Mouse (Mus musculus) intestine, postnatal 0 days (tissue): ENCODE measurements around the gene Saa4. TPM values are rescaled to one million over a fixed set of nuclear protein-coding genes. Genes with fewer than 3 reads are reported as not detected.
"Not testable (repeated sequence)": the region's sequence is repeated elsewhere in the genome, so short reads cannot be mapped to it uniquely, and the experiment has no call there.

Source experiments
- ATAC-seq: fragments of 200-750 bp; cut with Nextera tagmentation; 2 replicates; pipeline ENCODE4 v1.8.0; 2017; ENCODE audit warnings: mild to moderate bottlenecking, moderate TSS enrichment, moderate library complexity
- H3K27ac ChIP-seq: fragments of 300-500 bp; sonication (generic); 2 replicates; pipeline ENCODE4 v1.5.1; 2014; ENCODE audit warnings: mild to moderate bottlenecking, low read depth, low read length, moderate library complexity
- H3K27me3 ChIP-seq: fragments of 300-500 bp; sonication (generic); replicated peaks from 2 replicates; pipeline ENCODE4 v1.6.1; 2014; ENCODE audit warnings: low read length, mixed read lengths; ENCODE audit not compliant: control insufficient read depth, insufficient read depth
- H3K36me3 ChIP-seq: fragments of 300-500 bp; sonication (generic); 2 replicates; pipeline ENCODE4 v1.6.1; 2014; ENCODE audit warnings: mild to moderate bottlenecking, moderate library complexity; ENCODE audit not compliant: control insufficient read depth, insufficient read depth
- H3K4me1 ChIP-seq: fragments of 300-500 bp; sonication (generic); replicated peaks from 2 replicates; pipeline ENCODE4 v1.6.1; 2014; ENCODE audit warnings: antibody characterized with exemption, low read length, mixed read lengths; ENCODE audit not compliant: control insufficient read depth, insufficient read depth
- H3K4me2 ChIP-seq: fragments of 300-500 bp; sonication (generic); replicated peaks from 2 replicates; pipeline ENCODE4 v1.6.1; 2014; ENCODE audit warnings: low read depth, mild to moderate bottlenecking, moderate library complexity
- H3K4me3 ChIP-seq: fragments of 300-500 bp; sonication (generic); 2 replicates; pipeline ENCODE4 v1.5.1; 2014; ENCODE audit warnings: low read depth, low read length
- H3K9ac ChIP-seq: fragments of 300-500 bp; sonication (generic); 2 replicates; pipeline ENCODE4 v1.6.1; 2014; ENCODE audit warnings: mild to moderate bottlenecking, low read depth, low read length
- H3K9me3 ChIP-seq: fragments of 300-500 bp; sonication (generic); 2 replicates; pipeline ENCODE4 v1.6.1; 2016; ENCODE audit warnings: mixed run types; ENCODE audit not compliant: control insufficient read depth
- CTCF ChIP-seq: sonication (generic); IDR thresholded peaks from 2 replicates; pipeline ENCODE4 v1.5.1; 2016; ENCODE audit warnings: low read depth, mild to moderate bottlenecking, control low read depth, antibody characterized with exemption, moderate library complexity
- WGBS: fragments of 180-500 bp; shearing (Covaris S2); extraction: QIAGEN DNeasy Blood & Tissue Kit; methylation state at CpG from one replicate; pipeline ENCODE4 v1.1.7; 2014; 5-methylcytosine and 5-hydroxymethylcytosine counted together
- polyA plus RNA-seq: library from polyadenylated mRNA; unstranded; fragments of >200 nt; fragmentation: Nextera tagmentation; extraction: Ambion mirVana; gene quantifications from 2 replicates; pipeline ENCODE4 v1.2.1, GENCODE M21; 2015

Gene Saa4
- polyA plus RNA-seq, 1 experiment from 2014 or later: not detected

DNA sequence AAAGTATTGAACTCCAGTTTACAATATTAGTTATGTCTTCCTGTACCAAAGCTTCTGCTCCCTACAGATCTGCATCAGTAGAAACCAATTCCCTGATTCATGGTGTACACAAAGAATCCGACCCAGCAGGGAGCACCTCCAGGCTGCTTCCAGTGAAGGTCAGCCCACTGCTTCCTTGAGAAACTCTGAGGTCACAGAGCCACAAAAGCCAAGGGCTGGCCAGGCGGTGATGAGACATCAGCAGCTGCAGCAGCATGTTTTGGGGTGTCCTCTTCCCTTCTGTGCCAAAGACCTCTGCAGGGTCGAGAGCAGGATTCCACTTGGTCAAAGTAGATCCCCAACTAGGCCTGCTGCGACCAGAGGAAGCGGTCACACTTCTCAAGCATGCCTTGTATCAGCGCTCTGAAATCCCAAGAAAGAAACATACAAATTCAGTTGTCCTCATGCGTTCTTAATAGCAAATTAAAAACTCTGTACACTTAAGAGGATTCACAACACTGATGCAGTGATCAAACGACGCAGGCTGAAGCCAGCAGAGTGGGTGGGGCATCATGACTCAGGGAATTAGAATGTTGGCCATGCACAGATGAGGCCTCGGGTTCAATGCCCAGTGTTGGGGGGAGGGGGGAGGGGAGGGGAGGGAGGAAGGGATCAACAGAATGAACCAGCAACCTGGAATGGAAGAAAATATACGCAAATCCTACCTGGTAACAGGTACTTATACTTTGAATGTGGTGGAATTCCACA lies 28.8 kb upstream of the Saa4 start:
- TF ChIP-seq CTCF: no peak
- Histone ChIP-seq H3K4me3 (no peak overlapping the region), H3K36me3 (peaks cover 51% of the 10 kb centered on the region), H3K4me2 (no peak overlapping the region), H3K27ac (0 out of 2 replicates have a peak overlapping the region, but pooled peaks have one; percentile 28), H3K9me3 (no peaks in the 10 kb centered on the region), H3K4me1 (no peaks in the 10 kb centered on the region), H3K9ac (no peak overlapping the region), H3K27me3 (no peaks in the 10 kb centered on the region)
- 70% methylated on average over 11 of the region's 11 CpGs for WGBS
- no peak for ATAC-seq

DNA sequence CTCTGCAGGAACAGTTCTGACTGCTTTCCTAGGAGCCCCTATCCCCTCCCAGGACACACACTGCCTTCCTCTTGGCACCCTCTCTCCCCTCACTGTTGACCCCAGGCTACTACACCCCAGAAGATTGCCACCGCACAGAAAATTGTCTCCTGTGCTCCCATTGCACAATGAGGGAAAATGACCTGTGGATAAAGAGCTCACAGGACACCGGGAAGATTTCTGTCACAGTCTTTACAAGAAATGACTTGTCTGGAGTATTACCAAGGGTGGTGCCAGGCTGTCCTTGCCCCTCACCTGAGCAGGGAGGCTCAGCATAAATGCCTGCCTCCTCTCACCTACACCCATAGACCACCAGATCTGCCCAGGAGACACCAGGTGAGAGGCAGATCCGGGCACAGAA lies 19.1 kb upstream of the Saa4 start, which contains the start of gene Saa2:
TSS of gene Saa2 (plus strand) at position 301 of the 400 bp plus-strand sequence.
- Histone ChIP-seq H3K4me2 (no peak within 1 kb of the TSS), H3K9me3 (no peaks in the 10 kb centered on the region), H3K27me3 (no peaks in the 10 kb centered on the region), H3K4me3 (no peak within 1 kb of the TSS), H3K9ac (no peak within 1 kb of the TSS), H3K27ac (no peak within 1 kb of the TSS), H3K4me1 (no peaks in the 10 kb centered on the region), H3K36me3 (no peaks in the 10 kb centered on the region)
- ATAC-seq: no peak
- 59% methylated on average over 3 of the region's 3 CpGs for WGBS
- no peak for TF ChIP-seq CTCF

GRCm38 (mm10) chr7:46748459-46748858 lies 16.1 kb upstream of the Saa4 start:
- Histone ChIP-seq H3K9me3 (no peaks in the 10 kb centered on the region), H3K4me1 (no peaks in the 10 kb centered on the region), H3K27ac (no peak overlapping the region), H3K36me3 (no peaks in the 10 kb centered on the region), H3K9ac (no peak overlapping the region), H3K27me3 (no peaks in the 10 kb centered on the region), H3K4me3 (no peak overlapping the region), H3K4me2 (no peak overlapping the region)
- 64% methylated on average over 3 of the region's 3 CpGs for WGBS
- no peak for ATAC-seq
- no peak for TF ChIP-seq CTCF

DNA sequence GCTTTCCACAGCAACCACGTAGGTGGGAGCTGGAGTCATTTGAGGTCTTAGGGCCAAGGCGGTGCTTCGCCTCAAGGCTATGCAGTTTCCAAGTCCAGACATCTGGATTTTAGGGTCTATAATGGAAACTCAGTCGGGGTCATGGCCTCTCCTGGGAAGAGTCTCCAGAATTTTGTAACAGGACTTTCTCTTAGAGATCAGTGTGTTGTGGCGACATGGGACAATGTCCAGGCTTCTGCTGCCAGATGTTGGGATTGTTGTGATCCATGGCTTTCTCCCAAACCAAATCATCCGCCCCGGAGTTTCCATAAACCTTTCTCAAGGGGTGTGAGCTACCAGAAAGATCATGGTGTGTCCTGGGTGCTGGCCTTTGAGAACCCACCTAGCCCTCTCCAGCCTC lies 14.0 kb upstream of the Saa4 start:
- Histone ChIP-seq H3K27me3 (no peaks in the 10 kb centered on the region), H3K4me2 (no peak overlapping the region), H3K36me3 (no peaks in the 10 kb centered on the region), H3K27ac (no peak overlapping the region), H3K9me3 (no peaks in the 10 kb centered on the region), H3K4me1 (no peaks in the 10 kb centered on the region), H3K9ac (no peak overlapping the region), H3K4me3 (no peak overlapping the region)
- WGBS: 68% methylated on average over 7 of the region's 7 CpGs
- ATAC-seq: no peak
- TF ChIP-seq CTCF: no peak

GRCm38 (mm10) chr7:46745816-46746215 lies 13.4 kb upstream of the Saa4 start:
- no peak overlapping the region for H3K4me3 ChIP-seq
- no peak overlapping the region for H3K27ac ChIP-seq
- H3K9me3 ChIP-seq: no peaks in the 10 kb centered on the region
- no peak for ATAC-seq
- no peaks in the 10 kb centered on the region for H3K4me1 ChIP-seq
- 78% methylated on average over 3 of the region's 3 CpGs for WGBS
- no peak for TF ChIP-seq CTCF
- no peak overlapping the region for H3K9ac ChIP-seq
- no peaks in the 10 kb centered on the region for H3K36me3 ChIP-seq
- no peaks in the 10 kb centered on the region for H3K27me3 ChIP-seq
- H3K4me2 ChIP-seq: no peak overlapping the region

DNA sequence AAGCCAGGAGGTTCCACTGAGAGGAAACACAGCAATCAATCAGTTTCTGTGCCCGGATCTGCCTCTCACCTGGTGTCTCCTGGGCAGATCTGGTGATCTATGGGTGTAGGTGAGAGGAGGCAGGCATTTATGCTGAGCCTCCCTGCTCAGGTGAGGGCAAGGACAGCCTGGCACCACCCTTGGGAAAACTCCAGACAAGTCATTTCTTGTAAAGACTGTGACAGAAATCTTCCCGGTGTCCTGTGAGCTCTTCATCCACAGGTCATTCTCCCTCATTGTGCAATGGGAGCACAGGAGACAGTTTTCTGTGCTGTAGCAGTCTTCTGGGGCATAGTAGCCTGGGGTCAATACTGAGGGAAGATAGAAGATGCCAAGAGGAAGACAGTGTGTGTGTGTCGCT lies 10.5 kb upstream of the Saa4 start, which contains the start of gene Saa1:
TSS of gene Saa1 (minus strand) at position 101 of the 400 bp plus-strand sequence.
- WGBS: 80% methylated on average over 2 of the region's 3 CpGs
- not testable (repeated sequence) for H3K9me3 ChIP-seq, ATAC-seq

GRCm38 (mm10) chr7:46740041-46740440 lies 7.6 kb upstream of the Saa4 start:
- H3K9me3 ChIP-seq, H3K4me2 ChIP-seq, H3K9ac ChIP-seq, H3K27ac ChIP-seq, ATAC-seq, H3K4me1 ChIP-seq, H3K36me3 ChIP-seq, H3K27me3 ChIP-seq, H3K4me3 ChIP-seq: not testable (repeated sequence)
- 74% methylated on average over 5 of the region's 5 CpGs for WGBS

More for the DNA sequence above, 10.5 kb upstream of the Saa4 start, which contains the start of gene Saa1:
- H3K27ac ChIP-seq, H3K4me2 ChIP-seq, H3K36me3 ChIP-seq, H3K4me1 ChIP-seq, H3K27me3 ChIP-seq, H3K9ac ChIP-seq, H3K4me3 ChIP-seq: not testable (repeated sequence)
